Mouse (Mus musculus) embryonic fibroblast, embryonic 13.5 days (primary cell): ENCODE data around the gene Ctrb1.

Experiments used
- CTCF ChIP-seq: IDR thresholded peaks from 2 replicates; pipeline ENCODE4 v1.5.1; 2011; ENCODE audit warnings: mild to moderate bottlenecking, control low read depth, low read length, moderate library complexity, borderline replicate concordance; ENCODE audit not compliant: insufficient read depth
- POLR2A ChIP-seq: IDR thresholded peaks from 2 replicates; pipeline ENCODE4 v1.6.1; 2011; ENCODE audit warnings: low read depth, mild to moderate bottlenecking, control low read depth, low read length, moderate library complexity

DNA sequence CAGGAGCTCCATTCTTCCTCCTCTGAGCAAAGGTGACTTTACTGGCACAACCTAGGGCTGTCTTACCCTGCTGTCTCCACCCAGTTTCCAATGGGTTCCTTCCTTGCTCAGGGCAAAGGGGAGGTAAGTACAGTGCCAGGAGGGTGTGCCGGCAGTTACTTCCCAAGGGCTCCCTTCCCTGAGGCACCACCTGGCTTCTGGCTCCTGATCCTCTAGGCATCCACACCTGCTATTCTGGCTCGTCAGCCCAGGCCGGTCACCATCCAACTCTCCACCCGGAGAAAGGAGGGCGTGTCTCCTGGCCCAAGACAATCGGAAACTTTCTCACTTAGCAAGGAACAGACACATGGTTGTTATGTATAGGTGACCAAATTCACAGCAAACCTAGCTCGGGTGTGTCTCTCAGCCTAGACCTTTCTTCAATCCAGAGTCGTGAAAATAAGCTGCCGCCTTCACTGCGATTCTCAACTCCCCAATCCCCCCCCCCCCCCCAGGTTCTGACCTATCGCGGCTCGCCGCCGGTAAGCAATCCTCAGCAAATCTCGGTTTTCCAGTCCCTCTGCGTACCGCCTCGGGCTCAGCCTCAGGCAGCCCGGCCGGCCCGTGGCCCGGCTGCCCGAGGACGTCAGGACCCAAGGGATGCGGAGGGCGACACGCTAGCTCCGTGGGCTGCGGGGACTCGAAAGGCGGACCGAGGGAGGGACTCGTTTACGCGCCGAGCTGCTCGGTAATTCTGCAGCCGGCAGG, 40.6 kb upstream of the Ctrb1 start:
- TF ChIP-seq POLR2A: no peak
- no peak for TF ChIP-seq CTCF
